Mouse (Mus musculus) heart, adult 2 months (tissue): Measurements from ENCODE around the gene Wwox.

Experiments used
- CTCF ChIP-seq: fragments of 200-600 bp; IDR thresholded peaks from 2 replicates; pipeline ENCODE4 v1.8.1; 2022; ENCODE audit warnings: antibody characterized with exemption, mild to moderate bottlenecking, moderate library complexity
- EP300 ChIP-seq: fragments of 200-500 bp; IDR thresholded peaks from 2 replicates; pipeline ENCODE4 v1.6.1; 2011; ENCODE audit warnings: low read depth, low read length, control low read depth; ENCODE audit not compliant: insufficient read depth
- POLR2A ChIP-seq: fragments of 200-500 bp; IDR thresholded peaks from 2 replicates; pipeline ENCODE4 v1.6.1; 2011; ENCODE audit warnings: mild to moderate bottlenecking, low read depth, low read length, control low read depth; ENCODE audit not compliant: insufficient read depth

DNA sequence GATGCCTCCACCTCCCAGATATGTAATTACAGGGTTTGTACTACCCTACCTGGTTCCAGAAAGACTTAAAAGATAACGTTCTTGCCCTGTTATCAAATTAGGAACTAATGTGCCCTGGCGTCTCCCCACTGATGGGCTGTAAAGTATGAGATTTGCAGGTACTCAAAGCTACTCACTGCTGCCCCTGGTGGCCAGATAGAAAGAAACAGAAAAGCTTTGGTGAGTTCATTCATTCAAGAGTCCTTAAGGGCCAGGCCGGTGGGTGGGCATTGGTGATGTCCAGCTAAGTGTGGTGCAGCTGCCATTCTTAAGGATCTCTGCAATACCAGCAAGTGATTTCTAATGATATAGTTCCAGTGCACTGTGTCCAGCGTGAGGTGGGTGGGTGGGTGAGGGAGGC is 2.2 kb downstream of the Wwox start:
- peak; percentile 68 for TF ChIP-seq CTCF
- TF ChIP-seq POLR2A, result no peak
- TF ChIP-seq EP300, result no peak
